14 mouse cellular contexts compared by ENCODE assay signal in the genomic region with DNA sequence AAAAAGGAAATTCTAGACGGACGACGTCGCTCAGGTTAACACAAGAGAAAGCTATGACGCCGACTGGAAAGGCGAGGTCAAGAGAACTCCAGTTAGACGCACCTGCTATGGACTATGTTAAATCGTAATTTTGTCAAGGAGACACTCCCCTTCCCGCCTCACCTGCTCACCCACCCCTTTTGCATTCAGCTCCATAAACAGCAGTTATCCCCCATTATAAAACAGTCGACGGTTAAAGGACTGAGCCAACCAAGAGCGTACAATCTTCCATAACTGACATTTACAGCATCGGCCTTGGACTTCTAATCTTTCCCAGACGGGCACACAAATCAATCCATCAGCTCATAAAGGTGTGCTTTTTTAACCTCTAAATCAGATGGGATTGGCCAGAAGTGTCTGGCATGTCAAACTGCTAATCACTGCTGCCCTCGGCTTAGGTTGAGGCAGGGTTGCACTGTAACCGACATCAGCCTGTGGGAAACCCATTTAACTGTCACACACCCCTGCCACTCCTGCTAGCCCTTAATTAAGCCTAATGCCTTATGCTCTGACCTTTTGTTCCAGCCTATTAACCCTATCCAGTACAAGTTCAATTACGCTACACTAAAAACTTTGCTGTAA. TPM values are rescaled to one million over a fixed set of nuclear protein-coding genes. Genes with fewer than 3 reads are reported as not detected.
DNase-seq lines count a peak whose midpoint lies in the region; ATAC-seq and TF ChIP-seq lines count a peak whose summit lies in the region.
"Had no signal": no experiment of that assay in that cellular context is flagged by ENCODE, and none has a peak within 500 bp of the region (broad histone marks: within the 10 kb centered on the region; RNA-seq: fewer than 3 reads in every experiment).

No protein-coding gene starts in this region.

- no peaks in the 10 kb centered on the region for H3K36me3 ChIP-seq in kidney, embryonic 16.5 days (ENCODE audit: insufficient read depth, low read length)
- H3K36me3 ChIP-seq in stomach, embryonic 14.5 days (ENCODE audit: control insufficient read depth, insufficient read depth, low read length), result no peaks in the 10 kb centered on the region
- H3K36me3 ChIP-seq: midbrain, embryonic 12.5 days had no signal

- peak; percentile 88 for ATAC-seq in kidney, embryonic 16.5 days (ENCODE audit: low FRiP score, low TSS enrichment)
- ATAC-seq in stomach, embryonic 14.5 days (ENCODE audit: insufficient number of reproducible peaks, insufficient read depth, low FRiP score, low read depth), result 0 out of 2 replicates have a peak, but pooled peaks have one; percentile 46
- ATAC-seq: inflammation-experienced regulatory T-cells, adult 6 months had no signal

- no peak overlapping the region for H3K4me3 ChIP-seq in kidney, embryonic 16.5 days (ENCODE audit: low read length)
- H3K4me3 ChIP-seq in stomach, embryonic 14.5 days (ENCODE audit: low read depth, low read length), result no peak overlapping the region
- H3K4me3 ChIP-seq in layer of hippocampus, adult 2 months, result no peak overlapping the region
- H3K4me3 ChIP-seq: midbrain, embryonic 12.5 days had no signal

- H3K9ac ChIP-seq in kidney, embryonic 16.5 days (replicated peaks; ENCODE audit: low read length), result no peak overlapping the region
- H3K9ac ChIP-seq in stomach, embryonic 14.5 days (replicated peaks; ENCODE audit: low read depth, low read length), result no peak overlapping the region
- H3K9ac ChIP-seq: midbrain, embryonic 12.5 days had no signal

- H3K9me3 ChIP-seq in kidney, embryonic 16.5 days (ENCODE audit: low read length), result no peaks in the 10 kb centered on the region
- H3K9me3 ChIP-seq in stomach, embryonic 14.5 days (ENCODE audit: control insufficient read depth, low read depth, low read length), result no peaks in the 10 kb centered on the region
- H3K9me3 ChIP-seq: midbrain, embryonic 12.5 days had no signal

- intact Hi-C loops in left cerebral cortex, postnatal 36 days (cut with DNase I), result no loop called here

- peaks cover 40% of the 10 kb centered on the region for H3K4me1 ChIP-seq in kidney, embryonic 16.5 days (ENCODE audit: insufficient read depth, low read length)
- H3K4me1 ChIP-seq in stomach, embryonic 14.5 days (ENCODE audit: control insufficient read depth, insufficient read depth, low read length), result peaks cover 6% of the 10 kb centered on the region; the same call in 1 of the 2 replicates

- 26% methylated on average over 18 of the region's 18 CpGs for WGBS in kidney, embryonic 16.5 days
- WGBS in stomach, embryonic 14.5 days, result 58% methylated on average over 18 of the region's 18 CpGs

- no peak overlapping the region; the same call in 1 of the 2 replicates for H3K27ac ChIP-seq in kidney, embryonic 16.5 days (ENCODE audit: low read length)
- H3K27ac ChIP-seq in stomach, embryonic 14.5 days (ENCODE audit: low read length), result no peak overlapping the region
- no peak overlapping the region for H3K27ac ChIP-seq in layer of hippocampus, adult 2 months
- H3K27ac ChIP-seq: midbrain, embryonic 12.5 days had no signal

- TF ChIP-seq CTCF in layer of hippocampus, adult 2 months (conservative IDR thresholded peaks at IDR 0.05), result no peak

- peak; percentile 34 for DNase-seq in embryo, embryonic 11 days
- DNase-seq in embryo, embryonic 9.5 days (ENCODE audit: extremely low spot score), result no peak
- DNase-seq in kidney, adult 9 months, result peak; percentile 45
- DNase-seq in kidney, adult 18-20 months, result no peak
- no peak for DNase-seq in left cerebral cortex, postnatal 36 days (ENCODE audit: low spot score in 2 of 2)
- DNase-seq in layer of hippocampus, adult 2 months (ENCODE audit: low spot score in 2 of 2), result no peak
- DNase-seq: adrenal gland, postnatal 36 days; cerebellum, adult 2 months; lung, postnatal 14 days had no signal

- no peaks in the 10 kb centered on the region for H3K27me3 ChIP-seq in kidney, embryonic 16.5 days (ENCODE audit: insufficient read depth, low read length)
- no peaks in the 10 kb centered on the region for H3K27me3 ChIP-seq in stomach, embryonic 14.5 days (ENCODE audit: control insufficient read depth, insufficient read depth, low read length)
- H3K27me3 ChIP-seq: midbrain, embryonic 12.5 days had no signal

- H3K4me2 ChIP-seq in kidney, embryonic 16.5 days (replicated peaks; ENCODE audit: low read depth, low read length), result peak overlapping the region; percentile 44
- no peak overlapping the region for H3K4me2 ChIP-seq in stomach, embryonic 14.5 days (replicated peaks; ENCODE audit: low read depth, low read length)
- H3K4me2 ChIP-seq: liver, embryonic 11.5 days; midbrain, embryonic 12.5 days had no signal

RNA-seq across cellular contexts. Expression of a gene that starts 15.4 kb away (rescaled TPM):
- 49.3 and 57.6 TPM in 2 replicates for polyA plus RNA-seq in kidney, embryonic 16.5 days (2015; fragmentation: Nextera tagmentation; extraction: Ambion mirVana)
- polyA plus RNA-seq in stomach, embryonic 14.5 days (2014; fragmentation: Nextera tagmentation; extraction: Ambion mirVana), result 51.4 and 52.3 TPM in 2 replicates
- 10 to 100 TPM; 55.8 to 57.8 TPM for total RNA-seq in left cerebral cortex, postnatal 36 days (2021)
- total RNA-seq in layer of hippocampus, adult 2 months (2021), result 10 to 100 TPM; 56.1 to 60.0 TPM

Comparison
In these comparisons a context has a peak if more than half of its experiments do, and no peak if none do; other contexts are left out.
1. DNase-seq: peak in embryo, embryonic 11 days (single experiment) and kidney, adult 9 months (single experiment); none in embryo, embryonic 9.5 days (single experiment), kidney, adult 18-20 months (single experiment), left cerebral cortex, postnatal 36 days (0 of 2) and layer of hippocampus, adult 2 months (0 of 2).